Mouse (Mus musculus): ENCODE measurements around the gene Fndc3b.
"Not testable (repeated sequence)": the region's sequence is repeated elsewhere in the genome, so short reads cannot be mapped to it uniquely, and the experiment has no call there.

The Fndc3b gene

DNA sequence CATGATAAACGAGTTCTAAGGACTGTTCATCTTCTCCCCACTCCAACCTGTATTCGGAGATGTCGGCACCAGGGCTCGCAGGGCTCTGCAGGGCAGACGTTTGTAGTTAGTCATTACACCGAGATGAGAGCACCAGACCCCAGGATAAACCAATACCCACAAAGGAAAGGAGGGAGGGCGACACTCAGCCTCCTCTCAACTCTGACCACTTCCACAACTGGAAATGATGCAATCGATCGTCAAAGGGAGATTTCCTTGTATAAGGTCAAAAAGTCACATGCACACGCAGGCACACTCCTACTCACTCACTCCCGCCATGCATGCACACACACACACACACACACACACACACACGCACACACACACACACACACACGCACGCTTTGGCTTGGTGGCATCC lies 254.6 kb downstream of the Fndc3b start:
- DNase-seq: no peak

DNA sequence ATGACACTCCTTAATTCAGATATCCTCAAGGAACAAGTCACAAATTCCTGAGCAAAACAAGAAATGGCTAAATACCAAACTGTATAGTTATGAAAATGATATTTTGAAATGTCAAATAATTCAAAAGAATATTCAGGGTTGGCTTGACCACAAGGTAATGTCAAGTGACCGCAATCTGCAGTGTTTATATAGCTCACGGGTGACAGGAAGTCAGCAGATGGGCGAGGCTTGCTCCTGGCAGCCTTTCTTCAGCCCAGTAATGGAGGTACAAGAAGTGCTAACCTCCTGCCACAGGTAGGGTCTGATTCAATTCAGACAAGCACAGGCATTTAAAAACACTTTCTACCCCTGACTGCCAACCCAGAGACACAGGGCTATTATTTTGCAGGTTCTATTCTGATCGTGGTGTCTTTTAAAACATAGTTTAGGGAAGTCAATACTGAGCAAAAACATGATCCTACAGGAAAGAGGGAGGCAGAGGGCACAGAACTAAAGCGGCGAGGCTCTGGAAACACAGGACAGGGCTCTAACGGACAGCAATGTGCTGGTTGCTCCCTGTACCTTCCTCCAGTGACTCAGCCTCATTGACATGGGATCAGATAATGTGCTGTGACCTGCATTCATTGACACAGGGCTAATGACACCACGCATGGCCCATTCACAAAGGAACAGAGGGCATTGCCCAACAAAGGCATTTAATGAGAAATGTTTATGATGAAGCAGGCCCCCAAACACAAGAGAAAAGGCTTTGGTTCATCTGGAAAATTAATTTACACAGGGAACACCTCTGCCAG lies 256.5 kb downstream of the Fndc3b start:
- peak; percentile 23 for DNase-seq

DNA sequence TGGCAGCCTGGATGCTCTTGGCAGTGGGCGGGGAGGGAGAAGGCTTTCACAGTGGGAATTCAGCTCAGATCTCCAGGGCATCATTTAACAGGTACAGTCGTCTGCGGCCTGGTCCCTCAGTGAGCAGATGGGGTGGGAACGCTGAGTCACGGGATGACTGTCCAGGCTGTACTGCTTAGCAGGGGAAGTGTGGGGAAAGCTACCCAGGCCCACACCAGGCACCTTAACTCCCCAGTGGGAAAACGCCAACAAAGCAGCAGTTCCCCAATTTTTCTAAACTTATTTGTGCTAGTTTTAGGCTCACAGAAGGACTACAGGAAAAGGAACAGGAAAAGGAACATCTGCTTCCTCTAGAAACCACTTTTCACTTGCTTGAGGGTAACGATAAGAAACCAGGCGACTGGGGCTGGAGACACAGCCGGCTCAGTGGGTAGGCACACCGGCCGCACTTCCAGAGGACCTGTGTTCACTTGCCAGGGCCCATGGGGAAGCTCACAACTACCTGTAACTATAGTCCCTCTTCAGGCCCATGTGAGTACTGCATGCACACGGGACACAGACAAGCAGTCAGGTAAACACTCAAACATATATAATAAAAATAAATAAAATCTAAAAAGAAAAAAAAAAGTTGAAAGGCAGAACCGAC lies 257.5 kb downstream of the Fndc3b start:
- no peak for DNase-seq

DNA sequence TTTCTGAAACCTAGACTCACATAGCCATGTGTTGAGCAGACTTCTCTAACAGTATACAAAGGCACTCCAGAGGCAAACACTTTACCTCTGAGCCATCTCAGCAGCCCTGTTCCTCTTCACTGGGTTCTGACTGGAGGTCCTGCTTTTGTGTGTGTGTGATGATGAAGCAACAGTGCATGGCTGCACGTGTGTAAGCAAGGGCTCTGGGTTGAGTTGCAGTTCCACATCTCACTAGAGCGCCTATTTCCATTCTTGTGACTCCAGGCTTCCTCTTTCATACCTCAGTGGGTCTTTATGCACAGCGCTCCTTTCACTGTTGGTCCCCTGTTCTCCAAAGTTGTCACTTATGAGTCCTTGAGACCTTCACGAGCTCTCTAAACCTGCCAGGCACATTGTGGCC lies 261.7 kb downstream of the Fndc3b start:
- no peak for DNase-seq

DNA sequence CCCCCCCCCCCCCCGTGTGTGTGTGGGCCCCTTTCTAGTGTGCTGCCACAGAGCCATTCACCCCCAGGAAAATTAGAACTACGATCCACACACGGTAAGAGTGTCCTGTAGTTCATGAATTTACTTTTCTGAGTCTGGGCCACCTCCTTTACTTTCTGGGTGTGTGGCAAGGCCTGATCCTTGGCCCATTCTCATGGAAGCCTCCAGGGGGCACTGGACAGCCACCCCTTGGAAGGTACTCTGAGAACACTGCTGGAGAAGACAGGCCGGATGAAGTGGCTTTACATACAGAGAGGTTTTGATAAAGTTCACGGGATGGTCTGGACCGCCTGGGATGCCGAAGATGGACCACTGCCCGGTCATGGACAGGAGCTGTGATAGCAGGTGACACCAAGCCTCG lies 262.7 kb downstream of the Fndc3b start:
- peak; percentile 35 for DNase-seq

DNA sequence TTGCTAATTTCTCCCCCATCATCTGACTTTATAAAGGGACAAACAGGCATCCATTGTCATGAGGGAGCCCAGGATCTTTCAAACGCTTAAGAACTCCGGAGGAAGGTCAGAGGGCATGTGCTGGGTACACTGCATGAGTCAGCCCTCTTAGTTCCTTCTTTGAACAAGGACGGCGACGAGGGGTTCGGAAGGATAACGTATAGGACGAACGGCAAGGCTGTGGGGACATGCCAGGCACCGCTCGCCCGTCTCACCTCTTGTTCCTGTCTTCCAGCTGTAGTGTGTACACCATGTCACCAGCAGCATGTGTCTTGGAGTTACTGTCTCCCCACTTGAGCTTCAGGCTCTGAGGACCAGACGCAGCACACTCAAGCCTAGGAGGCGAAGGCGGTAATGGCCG lies 271.4 kb downstream of the Fndc3b start:
- no peak for DNase-seq

DNA sequence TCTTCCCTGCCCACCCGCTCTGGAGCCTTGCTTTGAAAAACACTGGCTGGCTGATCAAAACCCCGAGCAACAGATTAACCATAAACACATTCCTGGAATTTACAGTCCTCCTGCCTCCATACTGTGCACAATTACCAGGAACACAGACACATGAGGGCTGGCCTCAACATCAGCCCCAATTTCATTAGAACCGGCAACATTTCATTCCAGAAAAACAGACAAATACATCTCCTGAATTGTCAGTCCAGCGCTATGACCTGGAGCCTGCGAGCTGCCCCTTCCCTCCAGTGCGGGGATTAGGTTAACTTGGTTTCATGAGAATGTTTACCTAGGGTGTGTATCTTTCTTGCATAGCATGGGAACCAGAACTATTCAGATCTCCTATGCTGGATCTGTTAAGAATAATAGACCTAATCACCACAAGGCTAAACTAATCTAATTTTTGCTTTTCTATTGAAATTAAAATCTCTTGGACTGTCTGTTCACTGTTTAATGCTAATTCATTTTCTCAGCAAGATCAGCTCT lies 275.9 kb downstream of the Fndc3b start:
- DNase-seq: no peak

DNA sequence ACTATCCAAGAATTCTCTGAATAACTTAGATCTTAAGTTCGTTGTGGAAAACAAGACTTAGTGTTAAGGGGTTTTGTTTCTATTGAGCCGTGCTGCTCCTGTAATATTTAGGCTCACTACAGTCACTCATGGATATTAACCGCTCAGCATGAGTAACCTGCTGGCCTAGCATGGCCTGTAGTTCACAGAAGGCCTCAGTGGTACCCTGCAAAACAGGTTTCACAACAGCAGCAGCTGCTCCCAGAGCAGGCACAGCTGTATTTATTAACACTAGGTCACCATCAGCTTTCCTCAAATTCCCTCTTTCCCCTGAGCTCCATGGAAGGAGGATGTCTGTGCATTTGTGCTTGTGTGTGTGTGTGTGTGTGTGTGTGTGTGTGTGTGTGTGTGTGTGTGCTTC lies 278.1 kb downstream of the Fndc3b start:
- no peak for DNase-seq

DNA sequence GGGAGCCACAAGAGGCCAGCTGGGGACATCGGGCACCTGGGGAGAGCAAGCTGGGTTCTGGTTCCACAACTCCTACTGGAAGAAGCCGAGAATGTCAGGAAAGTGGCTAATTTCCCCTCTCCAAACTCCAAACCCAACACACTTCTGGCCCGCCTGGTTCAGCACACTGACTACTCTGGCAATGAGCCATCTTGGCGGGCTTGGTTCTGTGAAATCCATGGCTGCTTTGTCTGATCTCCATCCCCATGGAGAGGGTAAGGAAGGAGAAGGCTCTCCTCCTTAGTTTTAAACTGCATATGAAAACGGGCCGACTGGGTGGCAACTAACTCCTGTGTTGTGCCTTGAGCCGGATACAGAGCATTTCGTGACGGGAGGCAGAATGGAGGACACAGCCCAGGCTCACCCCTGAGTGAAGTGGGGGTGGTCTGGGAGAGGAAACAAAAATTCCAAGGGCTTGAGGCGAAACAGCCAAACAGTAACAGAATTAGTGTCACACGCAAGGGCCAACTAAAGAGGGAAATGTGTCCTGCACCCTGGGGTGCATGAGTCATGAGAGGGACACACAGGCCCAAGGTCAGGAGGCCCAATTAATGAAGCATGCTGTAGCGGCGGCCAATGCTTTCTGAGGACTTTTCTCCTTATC lies 280.4 kb downstream of the Fndc3b start:
- DNase-seq: peak; percentile 48

DNA sequence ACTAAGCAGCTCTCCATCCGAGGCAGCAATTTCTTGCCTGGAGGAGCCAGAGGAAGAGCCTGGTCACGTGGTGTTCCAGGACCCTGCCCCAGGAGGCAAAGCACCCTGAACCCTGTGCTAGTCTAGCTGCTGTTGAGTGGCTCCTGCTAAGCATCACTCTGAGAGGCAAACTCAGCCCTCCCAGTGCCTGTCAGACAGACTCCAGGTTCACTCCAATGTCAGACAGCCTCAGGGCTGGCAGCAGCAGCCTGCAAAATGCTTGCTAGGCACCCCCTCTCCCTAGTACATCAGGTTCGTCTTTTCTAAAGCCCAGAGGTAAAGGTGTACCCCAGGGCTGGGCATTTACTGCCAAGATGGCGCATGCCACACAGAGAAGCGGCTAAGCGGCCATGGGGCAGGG lies 283.7 kb downstream of the Fndc3b start:
- DNase-seq: no peak

DNA sequence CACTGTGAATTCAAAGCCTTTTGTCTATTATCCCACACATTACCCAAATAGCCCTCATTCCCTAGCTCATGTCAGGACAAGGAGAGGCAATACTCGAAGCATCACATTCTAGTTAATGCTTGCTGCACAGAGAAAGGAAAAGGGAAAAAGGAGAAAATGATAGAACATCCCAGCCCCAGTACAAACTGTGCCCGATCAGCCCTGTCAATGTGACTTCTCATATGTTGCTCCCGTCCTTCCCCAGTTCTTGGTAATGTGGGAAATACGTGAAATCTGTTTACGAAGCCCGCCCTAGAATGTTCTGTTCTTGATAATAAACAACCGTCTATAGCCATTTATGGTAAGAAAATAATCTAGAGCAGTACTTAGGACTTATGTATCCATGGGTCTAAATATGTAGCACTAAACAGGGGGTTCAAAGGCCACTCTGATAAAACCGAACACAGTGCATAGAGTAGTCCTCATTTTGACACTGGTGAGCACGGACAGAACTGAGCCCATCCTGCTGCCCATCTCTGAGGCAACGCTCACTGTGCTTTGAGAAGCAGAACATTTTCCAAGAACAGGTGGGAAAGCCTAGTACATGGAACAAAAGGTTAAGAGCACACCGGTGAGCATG lies 286.9 kb downstream of the Fndc3b start:
- DNase-seq: no peak

DNA sequence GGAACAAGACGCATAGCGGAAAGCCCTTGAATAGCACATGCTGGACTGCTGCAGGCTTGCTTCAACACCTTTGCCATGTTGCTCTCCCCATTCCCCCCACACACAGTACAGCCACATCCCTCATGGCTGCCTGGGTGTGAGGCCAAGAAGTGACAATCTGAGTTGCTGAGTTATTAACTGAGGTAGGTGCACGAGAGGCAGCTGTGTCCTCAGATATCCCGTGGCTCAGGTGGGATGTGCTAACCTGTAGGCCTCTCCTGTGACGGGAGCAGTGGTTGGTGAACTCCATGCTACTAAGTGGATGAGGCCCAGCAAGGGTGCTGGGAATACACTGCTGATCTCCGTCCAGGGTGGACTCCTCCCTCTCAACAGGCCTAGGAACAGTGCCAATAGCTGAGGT lies 288.6 kb downstream of the Fndc3b start:
- DNase-seq: no peak

DNA sequence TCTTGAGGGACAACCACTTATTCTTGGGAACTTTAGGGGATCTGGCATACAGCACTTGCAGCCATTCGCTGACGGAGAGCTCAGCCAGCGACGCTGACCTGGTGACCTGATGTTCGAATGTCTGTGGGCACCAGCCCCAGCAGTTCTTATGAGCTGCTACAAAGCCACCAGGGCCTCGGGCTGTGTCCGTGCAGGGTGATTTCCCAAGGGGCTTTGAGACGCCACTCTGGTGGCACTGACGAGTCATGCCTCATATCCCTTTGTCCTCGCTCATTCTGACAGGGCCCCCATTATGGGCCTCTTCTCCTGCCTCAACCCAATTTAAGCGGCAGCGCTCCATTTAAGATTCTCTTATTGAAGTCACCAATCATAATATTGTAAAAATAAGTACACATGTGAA lies 289.1 kb downstream of the Fndc3b start:
- DNase-seq: no peak

DNA sequence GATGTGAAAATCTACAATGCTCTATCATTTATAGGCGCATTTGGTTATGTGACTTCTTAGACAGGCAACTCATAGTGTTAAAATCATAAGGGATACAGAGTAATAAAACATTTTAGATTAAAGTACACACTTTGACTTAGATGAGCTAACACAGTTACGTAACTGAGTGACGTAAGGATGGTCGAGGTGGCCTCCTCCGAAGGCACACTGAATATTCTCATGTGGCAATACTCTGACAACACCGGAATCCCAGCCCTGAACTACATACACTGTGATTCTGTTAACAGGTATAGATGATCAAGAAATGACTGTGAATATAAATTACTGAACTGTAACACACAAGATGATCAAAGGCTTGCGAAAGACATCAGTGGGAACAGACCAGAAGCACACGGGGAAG lies 292.5 kb downstream of the Fndc3b start:
- DNase-seq: no peak

DNA sequence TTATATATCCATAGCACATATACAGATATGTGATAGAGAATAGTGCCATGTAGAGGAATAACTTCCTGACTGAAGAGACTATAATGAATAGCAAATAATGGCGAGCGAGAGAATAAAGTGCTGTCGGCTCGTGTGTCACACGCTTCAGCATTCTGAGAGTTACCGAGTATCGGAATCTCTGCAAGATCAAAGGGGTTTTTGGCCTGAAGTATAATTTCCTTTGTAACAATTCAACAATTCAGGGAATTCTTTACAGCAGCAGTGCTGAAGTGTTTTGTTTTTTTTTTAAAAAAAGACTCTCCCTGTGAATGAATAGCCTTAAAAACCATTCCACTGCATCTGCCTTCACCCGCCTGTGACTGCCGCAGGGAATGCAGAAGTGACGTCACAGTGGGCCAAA lies 294.3 kb downstream of the Fndc3b start:
- no peak for DNase-seq

DNA sequence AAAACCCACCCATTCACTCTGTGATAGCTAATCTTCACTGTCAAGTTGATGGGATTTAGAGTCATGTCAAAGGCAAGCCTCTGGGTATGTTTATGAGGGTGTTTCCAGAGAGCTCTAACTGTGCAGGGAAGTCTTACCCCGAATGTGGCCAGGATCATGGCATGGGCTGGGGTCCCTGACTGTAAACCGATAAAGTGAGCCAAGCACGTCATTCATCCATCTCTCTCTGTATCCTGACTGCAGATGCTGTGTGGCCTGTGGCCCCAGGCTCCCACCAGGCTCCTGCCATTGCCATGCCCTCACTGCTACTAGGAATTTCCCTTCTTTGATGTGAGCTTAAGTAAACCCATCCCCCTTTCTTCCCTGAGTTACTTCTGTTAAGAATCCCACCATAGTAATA lies 297.5 kb downstream of the Fndc3b start:
- no peak for DNase-seq

DNA sequence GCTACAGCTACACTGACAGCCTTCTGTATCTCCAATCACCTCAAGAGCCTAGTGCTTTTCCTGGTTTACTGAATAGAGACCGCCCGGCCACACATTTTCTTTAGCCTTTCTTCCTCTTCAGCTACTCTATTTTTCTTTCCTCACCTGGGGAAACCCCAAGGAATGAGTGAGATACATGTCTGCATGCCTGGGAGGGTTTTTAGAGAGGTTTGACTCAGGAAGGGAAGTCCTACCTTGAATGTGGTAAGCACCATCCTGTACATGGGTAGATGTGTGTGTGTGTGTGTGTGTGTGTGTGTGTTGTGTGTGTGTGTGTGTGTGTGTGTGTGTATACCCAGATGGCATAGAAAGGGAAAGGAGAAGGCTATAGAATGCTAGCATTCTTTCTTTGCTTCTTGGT lies 299.8 kb downstream of the Fndc3b start:
- DNase-seq: no peak

DNA sequence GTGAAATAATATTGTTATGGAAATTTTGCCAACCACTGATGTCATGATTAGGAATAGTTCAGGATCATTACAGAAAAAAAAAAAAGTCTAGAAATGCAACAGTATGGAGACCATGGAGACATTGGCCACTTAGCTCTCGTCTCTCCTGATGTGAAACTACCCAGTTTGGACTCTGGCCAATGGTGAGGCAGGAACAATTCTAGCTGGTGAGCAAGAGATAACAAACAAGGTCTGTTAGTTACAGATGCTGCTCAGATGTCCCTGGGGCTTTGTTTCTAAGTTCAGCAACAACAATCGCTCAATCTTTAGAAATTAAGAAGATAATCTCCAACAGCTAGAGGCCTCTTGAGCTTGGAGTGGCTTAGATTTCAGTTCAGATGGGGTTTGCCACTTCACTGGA lies 302.5 kb downstream of the Fndc3b start:
- no peak for DNase-seq

DNA sequence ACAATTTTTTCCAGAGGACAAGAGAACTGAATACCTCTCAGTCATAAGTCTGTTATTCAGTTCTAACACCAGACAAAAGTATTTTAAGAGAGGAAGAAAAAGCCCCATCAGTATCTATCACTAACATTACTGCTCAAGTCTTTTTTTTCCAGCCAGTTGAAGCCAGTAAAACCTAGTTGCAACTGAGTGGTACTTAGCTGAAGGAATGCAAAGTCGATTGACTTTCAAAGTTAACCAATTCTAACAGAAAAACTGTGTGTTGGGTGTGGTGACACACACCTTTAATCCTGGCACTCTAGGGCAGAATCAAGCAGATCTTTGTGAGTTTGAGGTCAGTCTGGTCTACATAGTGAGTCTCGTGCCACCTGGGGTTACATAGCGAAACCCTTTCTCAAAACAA lies 304.7 kb downstream of the Fndc3b start:
- no peak for DNase-seq

DNA sequence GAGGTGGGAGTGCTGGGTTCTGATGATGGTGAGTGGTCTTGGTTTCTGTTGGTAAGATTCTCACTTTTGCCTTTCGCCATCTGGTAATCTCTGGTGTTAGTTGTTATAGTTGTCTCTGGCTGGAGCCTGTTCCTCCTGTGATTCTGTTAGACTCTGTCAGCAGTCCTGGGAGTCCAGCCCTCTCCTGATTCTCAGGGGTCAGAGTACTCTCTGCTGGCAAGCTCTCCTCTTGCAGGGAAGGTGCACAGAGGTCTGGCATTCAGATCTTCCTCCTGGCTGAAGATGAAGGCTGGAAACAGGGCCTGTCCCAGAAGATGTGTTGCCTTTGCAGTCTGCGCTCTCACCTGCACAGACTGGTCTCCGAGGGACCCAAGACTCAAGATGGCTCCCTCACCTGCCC lies 310.1 kb downstream of the Fndc3b start:
- not testable (repeated sequence) for DNase-seq

DNA sequence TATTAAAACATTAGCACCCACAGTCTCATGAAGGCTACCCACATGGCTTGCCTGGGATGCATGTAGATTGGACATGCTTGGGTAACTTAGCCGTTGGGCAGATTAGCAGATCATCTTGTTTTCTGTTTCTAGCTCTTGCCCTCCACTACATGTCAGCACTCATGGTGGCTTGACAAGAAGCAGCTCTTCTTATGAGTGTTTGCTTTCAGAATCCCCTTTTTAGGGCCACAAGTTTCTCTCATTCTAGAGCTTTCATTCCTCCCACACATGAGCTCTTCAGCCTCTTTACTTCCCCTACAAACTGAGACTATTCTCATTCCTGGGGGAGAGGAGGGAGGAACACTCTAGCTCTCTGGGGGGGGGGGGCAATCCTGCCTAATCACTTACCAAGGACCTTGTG lies 321.2 kb downstream of the Fndc3b start:
- DNase-seq: no peak

DNA sequence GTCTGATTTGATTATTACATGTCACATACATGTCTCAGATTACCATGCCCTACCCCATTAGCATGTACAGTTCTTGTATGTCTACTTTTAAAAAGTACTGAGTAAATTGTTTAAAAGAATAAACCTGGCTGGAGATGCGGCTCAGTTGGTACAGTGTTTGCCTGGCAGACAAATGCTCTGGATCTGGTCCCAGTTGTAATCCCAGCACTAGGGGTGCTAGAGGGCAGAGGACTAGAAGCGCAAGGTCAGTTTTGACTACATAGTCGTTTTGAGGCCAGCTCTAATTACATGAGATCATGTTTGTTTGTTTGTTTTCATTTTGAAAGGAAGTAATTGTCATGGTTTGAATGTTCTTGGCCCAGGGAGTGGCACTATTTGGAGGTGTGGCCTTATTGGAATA lies 326.3 kb downstream of the Fndc3b start:
- DNase-seq: no peak

DNA sequence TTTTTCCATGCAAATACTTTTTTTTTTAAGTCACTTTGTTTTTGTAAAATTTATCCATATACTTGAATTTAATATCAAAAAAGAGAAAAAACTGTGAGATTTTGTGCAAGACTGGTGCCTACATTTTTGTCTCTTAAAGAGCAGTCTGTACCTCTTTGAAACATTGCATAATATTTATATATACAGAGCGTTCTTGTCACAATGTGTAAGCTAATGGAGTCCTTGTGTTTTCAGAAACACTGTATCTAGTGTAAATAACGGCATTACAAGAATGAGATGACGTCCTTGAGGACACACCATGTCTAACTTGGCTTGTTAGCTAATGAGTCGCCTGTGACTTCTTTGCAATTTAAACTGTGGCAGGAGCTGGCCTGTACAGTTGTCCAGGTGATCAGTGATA lies 333.2 kb downstream of the Fndc3b start:
- no peak for DNase-seq

DNA sequence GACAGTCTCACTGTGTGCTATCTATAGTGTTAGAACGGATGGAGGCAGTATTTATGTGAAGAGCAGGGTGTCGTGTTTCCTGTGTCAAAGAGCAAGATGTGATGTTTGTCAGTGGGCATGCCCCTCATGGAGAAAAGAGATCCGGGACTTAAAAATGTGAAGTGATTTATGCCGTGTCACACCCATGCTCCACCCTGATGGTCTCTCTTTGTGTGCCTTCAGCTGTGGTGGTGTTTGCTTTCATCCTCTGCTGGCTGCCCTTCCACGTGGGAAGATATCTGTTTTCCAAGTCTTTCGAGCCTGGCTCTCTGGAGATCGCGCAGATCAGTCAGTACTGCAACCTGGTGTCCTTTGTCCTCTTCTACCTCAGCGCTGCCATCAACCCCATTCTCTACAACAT lies 336.7 kb downstream of the Fndc3b start:
- DNase-seq: no peak
